Mouse (Mus musculus): ENCODE results near the gene Mecom.

DNA sequence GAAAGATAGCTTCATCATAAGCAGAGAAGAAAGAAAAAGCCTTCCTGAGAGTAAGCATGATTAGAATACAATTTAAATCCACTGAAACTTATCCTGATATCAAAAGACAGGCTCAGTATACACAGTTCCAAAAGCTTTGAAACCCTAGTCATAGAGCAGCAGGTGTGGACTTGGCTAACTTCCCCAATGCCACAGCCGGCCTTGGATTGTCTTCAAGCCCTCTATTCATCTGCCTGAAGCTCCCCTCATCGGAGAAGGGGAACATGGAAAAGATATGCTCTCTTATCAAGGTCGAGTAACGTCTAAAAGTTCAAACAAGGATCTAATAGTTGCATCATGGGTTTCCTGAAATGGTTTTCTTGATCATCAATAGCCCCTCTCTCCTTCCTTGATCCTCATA lies 152.9 kb downstream of the Mecom start:
- no peak for TF ChIP-seq GATA1 (IDR thresholded peaks at IDR 0.05; ENCODE audit: low read length)
- no peak for TF ChIP-seq TAL1 (IDR thresholded peaks at IDR 0.05; ENCODE audit: low read length)
